Mouse (Mus musculus) bone marrow, adult 2 months (tissue): ENCODE data around the gene Trim33.

Experiments used
- CTCF ChIP-seq: fragments of 200-500 bp; IDR thresholded peaks from 2 replicates; pipeline ENCODE4 v1.5.1; 2011; ENCODE audit warnings: low read length, control low read depth; ENCODE audit not compliant: control insufficient read depth, insufficient read depth
- POLR2A ChIP-seq: fragments of 200-500 bp; IDR thresholded peaks from 2 replicates; pipeline ENCODE4 v1.6.1; 2011; ENCODE audit warnings: low read depth, mild to moderate bottlenecking, control low read depth, low read length, borderline replicate concordance; ENCODE audit not compliant: control insufficient read depth

DNA sequence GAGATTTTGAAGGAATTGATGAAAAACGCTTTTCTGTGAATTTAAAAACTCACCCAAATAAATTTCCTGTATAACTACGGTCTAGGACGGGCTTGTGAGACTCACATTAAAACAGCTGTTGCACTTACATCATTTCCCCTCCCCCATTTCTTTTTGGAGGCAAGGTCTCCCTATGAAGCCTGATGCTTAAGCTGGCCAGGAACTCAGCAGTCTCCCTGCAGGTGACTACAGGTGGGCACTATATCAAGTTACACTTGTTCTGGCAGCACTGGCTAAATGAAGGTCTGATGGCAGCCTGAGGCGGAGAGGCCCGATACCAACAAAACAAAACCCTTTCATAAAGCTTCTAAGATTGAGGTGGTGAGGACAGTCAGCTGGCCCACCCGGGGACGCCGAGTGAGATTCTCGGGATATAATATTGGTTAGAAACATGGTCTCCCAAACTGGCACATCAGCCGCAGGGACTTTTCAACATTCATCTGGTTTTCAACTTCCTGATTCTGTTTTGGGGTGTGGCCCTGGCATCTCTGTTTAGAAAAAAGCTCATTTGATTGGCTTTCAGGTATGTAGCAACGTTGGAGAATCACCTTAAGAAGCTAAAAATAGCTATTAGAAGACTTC lies 422 bp upstream of the Trim33 start:
- no peak for TF ChIP-seq CTCF
- TF ChIP-seq POLR2A: no peak
